Comparison of ENCODE assay signal across 8 mouse cellular contexts in genomic region chr7:73422223-73423113, GRCm38 (mm10). TPM values are rescaled to one million over a fixed set of nuclear protein-coding genes. Genes with fewer than 3 reads are reported as not detected.
DNase-seq lines count a peak whose midpoint lies in the region; ATAC-seq and TF ChIP-seq lines count a peak whose summit lies in the region.

No protein-coding gene starts in this region.

- H3K79me2 ChIP-seq in liver, adult 2 months (ENCODE audit: control insufficient read depth, insufficient read depth, low read length) = no peaks in the 10 kb centered on the region

- no peak overlapping the region for H3K4me3 ChIP-seq in liver, adult 2 months (ENCODE audit: insufficient read depth, low read depth, low read length)
- H3K4me3 ChIP-seq in liver, embryonic 11.5 days (ENCODE audit: low read depth, low read length) = no peak overlapping the region
- no peak overlapping the region for H3K4me3 ChIP-seq in forebrain, embryonic 16.5 days (replicated peaks; ENCODE audit: low read length)
- no peak overlapping the region for H3K4me3 ChIP-seq in midbrain, embryonic 14.5 days (replicated peaks; ENCODE audit: low read depth, low read length)

- H3K4me1 ChIP-seq in liver, adult 2 months (ENCODE audit: control insufficient read depth, insufficient read depth, low read length) = peaks cover 3% of the 10 kb centered on the region; the same call in 1 of the 2 replicates
- no peaks in the 10 kb centered on the region for H3K4me1 ChIP-seq in liver, embryonic 11.5 days (replicated peaks; ENCODE audit: control insufficient read depth, insufficient read depth, low read length)
- H3K4me1 ChIP-seq in forebrain, embryonic 16.5 days (replicated peaks; ENCODE audit: control insufficient read depth, insufficient read depth, low read length) = peaks cover 27% of the 10 kb centered on the region
- H3K4me1 ChIP-seq in midbrain, embryonic 14.5 days (ENCODE audit: control insufficient read depth, insufficient read depth, low read length) = peaks cover 8% of the 10 kb centered on the region; the same call in 1 of the 2 replicates

- no peak; the same call in 1 of the 2 replicates for ATAC-seq in liver, embryonic 11.5 days (replicated peaks; ENCODE audit: low FRiP score)
- ATAC-seq in forebrain, embryonic 16.5 days = peak; percentile 51
- peak; percentile 57; the same call in 1 of the 2 replicates for ATAC-seq in midbrain, embryonic 14.5 days (ENCODE audit: low FRiP score, low TSS enrichment)

- H3K9me3 ChIP-seq in liver, embryonic 11.5 days (ENCODE audit: control insufficient read depth, low read length) = no peaks in the 10 kb centered on the region
- no peaks in the 10 kb centered on the region for H3K9me3 ChIP-seq in forebrain, embryonic 16.5 days (ENCODE audit: control insufficient read depth, low read length)
- no peaks in the 10 kb centered on the region for H3K9me3 ChIP-seq in midbrain, embryonic 14.5 days (ENCODE audit: control insufficient read depth, low read length)

- TF ChIP-seq CTCF in liver, adult 2 months (IDR thresholded peaks at IDR 0.05; ENCODE audit: low read depth, low read length) = peak; percentile 91

- no peak overlapping the region for H3K4me2 ChIP-seq in liver, embryonic 11.5 days
- no peak overlapping the region for H3K4me2 ChIP-seq in forebrain, embryonic 16.5 days (ENCODE audit: low read length)
- no peak overlapping the region for H3K4me2 ChIP-seq in midbrain, embryonic 14.5 days (ENCODE audit: low read length)

- H3K27ac ChIP-seq in liver, adult 2 months (replicated peaks; ENCODE audit: insufficient read depth, low read depth, low read length) = no peak overlapping the region
- H3K27ac ChIP-seq in liver, embryonic 11.5 days (ENCODE audit: low read depth, low read length) = no peak overlapping the region
- peak overlapping the region; percentile 17 for H3K27ac ChIP-seq in forebrain, embryonic 16.5 days (ENCODE audit: low read length)
- H3K27ac ChIP-seq in midbrain, embryonic 14.5 days (replicated peaks; ENCODE audit: low read depth, low read length) = peak overlapping the region; percentile 45

- H3K36me3 ChIP-seq in liver, adult 2 months (ENCODE audit: control insufficient read depth, insufficient read depth, low read length) = no peaks in the 10 kb centered on the region
- H3K36me3 ChIP-seq in liver, embryonic 11.5 days (ENCODE audit: control insufficient read depth, insufficient read depth, low read length) = peaks cover 7% of the 10 kb centered on the region; the same call in 1 of the 2 replicates
- peaks cover 8% of the 10 kb centered on the region for H3K36me3 ChIP-seq in forebrain, embryonic 16.5 days (ENCODE audit: control insufficient read depth, insufficient read depth)
- H3K36me3 ChIP-seq in midbrain, embryonic 14.5 days (ENCODE audit: control insufficient read depth, insufficient read depth, low read length) = peaks cover 37% of the 10 kb centered on the region

- no peaks in the 10 kb centered on the region for H3K27me3 ChIP-seq in liver, adult 2 months (ENCODE audit: control insufficient read depth, insufficient read depth, low read length)
- no peaks in the 10 kb centered on the region for H3K27me3 ChIP-seq in liver, embryonic 11.5 days (replicated peaks; ENCODE audit: control insufficient read depth, insufficient read depth, low read length)
- H3K27me3 ChIP-seq in forebrain, embryonic 16.5 days (replicated peaks; ENCODE audit: control insufficient read depth, insufficient read depth, low read length) = no peaks in the 10 kb centered on the region
- H3K27me3 ChIP-seq in midbrain, embryonic 14.5 days (ENCODE audit: control insufficient read depth, insufficient read depth, low read length) = no peaks in the 10 kb centered on the region

- 31% methylated on average over 12 of the region's 12 CpGs for WGBS in liver, adult 2 months
- 37% methylated on average over 12 of the region's 12 CpGs for WGBS in liver, embryonic 11.5 days
- WGBS in forebrain, embryonic 16.5 days = 23% methylated on average over 12 of the region's 12 CpGs
- 22% methylated on average over 12 of the region's 12 CpGs for WGBS in midbrain, embryonic 14.5 days

- no peak for TF ChIP-seq POLR2A in liver, adult 2 months (IDR thresholded peaks at IDR 0.05; ENCODE audit: extremely low read depth, insufficient read depth, low read length)

- intact Hi-C loops in left cerebral cortex, postnatal 10 days (cut with DNase I) = no loop called here

- DNase-seq in liver, adult 2 months (ENCODE audit: extremely low read depth, low read depth, low spot score) = peak; percentile 33
- DNase-seq in liver, embryonic 11.5 days (ENCODE audit: low spot score) = no peak
- DNase-seq in cerebellum, adult 18-20 months = peak; percentile 75 to 87
- peak; percentile 79 for DNase-seq in induced T-regulatory cell, adult 2 months (ENCODE audit: low read depth)
- peak; percentile 81 to 87 for DNase-seq in left cerebral cortex, postnatal 10 days (ENCODE audit: extremely low spot score in 1 of 2, low spot score in 2 of 2)
- peak; percentile 91 for DNase-seq in midbrain, embryonic 14.5 days
- peak; percentile 56 to 82 for DNase-seq in spleen, postnatal 4 days (ENCODE audit: low spot score in 2 of 2)

- H3K9ac ChIP-seq in liver, adult 2 months (ENCODE audit: low read depth, low read length) = no peak overlapping the region
- H3K9ac ChIP-seq in liver, embryonic 11.5 days (ENCODE audit: low read depth, low read length) = no peak overlapping the region
- no peak overlapping the region for H3K9ac ChIP-seq in forebrain, embryonic 16.5 days (replicated peaks; ENCODE audit: low read depth, low read length)
- no peak overlapping the region for H3K9ac ChIP-seq in midbrain, embryonic 14.5 days (replicated peaks; ENCODE audit: low read length)

RNA-seq across cellular contexts. Expression of gene Rgma, which starts 47.2 kb away (rescaled TPM):
- total RNA-seq in liver, adult 2 months (2014; rRNA removed) = 0.13 and 0.18 TPM in 2 replicates
- 0.28 and 0.37 TPM in 2 replicates for polyA plus RNA-seq in liver, adult 2 months (2012; rRNA removed)
- polyA plus RNA-seq in liver, embryonic 11.5 days (2014; fragmentation: Nextera tagmentation; extraction: Ambion mirVana) = 2.8 and 3.0 TPM in 2 replicates
- 22.2 and 23.1 TPM in 2 replicates for polyA plus RNA-seq in forebrain, embryonic 16.5 days (2015; fragmentation: Nextera tagmentation; extraction: Ambion mirVana)
- total RNA-seq in left cerebral cortex, postnatal 10 days (2021) = 100 to 1,000 TPM; 151 to 153 TPM
- 46.4 and 59.4 TPM in 2 replicates for polyA plus RNA-seq in midbrain, embryonic 14.5 days (2014; fragmentation: Nextera tagmentation; extraction: Ambion mirVana)

Comparison
In these comparisons a context has a peak if more than half of its experiments do, and no peak if none do; other contexts are left out.
1. H3K27ac ChIP-seq: peak in forebrain, embryonic 16.5 days (single experiment) and midbrain, embryonic 14.5 days (single experiment); none in liver, adult 2 months (single experiment) and liver, embryonic 11.5 days (single experiment).